Mouse (Mus musculus): ENCODE data around the gene Hsd17b12. TPM values are rescaled to one million over a fixed set of nuclear protein-coding genes. Genes with fewer than 3 reads are reported as not detected.

The Hsd17b12 gene
- polyA plus RNA-seq, 1 experiment from 2014 or later = 99.4 TPM

GRCm38 (mm10) chr2:94040391-94041125 lies 117.2 kb downstream of the Hsd17b12 start:
- WGBS = 97% methylated on average over 5 of the region's 5 CpGs
- Histone ChIP-seq H3K9ac (no peak overlapping the region), H3K4me2 (replicated peaks) (no peak overlapping the region), H3K4me3 (no peak overlapping the region), H3K27me3 (no peaks in the 10 kb centered on the region), H3K36me3 (0 out of 2 replicates have a peak, but pooled peaks cover 4% of the 10 kb centered on the region), H3K9me3 (replicated peaks) (no peaks in the 10 kb centered on the region), H3K4me1 (no peaks in the 10 kb centered on the region), H3K27ac (no peak overlapping the region)
- ATAC-seq (ENCODE audit: low FRiP score) = no peak

GRCm38 (mm10) chr2:94035428-94036331 lies 122.1 kb downstream of the Hsd17b12 start:
- no peaks in the 10 kb centered on the region for H3K9me3 ChIP-seq (replicated peaks)
- no peak overlapping the region for H3K4me3 ChIP-seq
- peaks cover 17% of the 10 kb centered on the region for H3K36me3 ChIP-seq
- WGBS = 71% methylated on average over 9 of the region's 9 CpGs
- H3K27ac ChIP-seq = no peak overlapping the region
- no peaks in the 10 kb centered on the region for H3K27me3 ChIP-seq
- H3K4me2 ChIP-seq (replicated peaks) = no peak overlapping the region
- ATAC-seq (ENCODE audit: low FRiP score) = peak; percentile 64
- no peak overlapping the region for H3K9ac ChIP-seq
- no peaks in the 10 kb centered on the region for H3K4me1 ChIP-seq

- no peak overlapping the region for H3K4me2 ChIP-seq (replicated peaks)
- no peak overlapping the region for H3K4me3 ChIP-seq
- H3K9ac ChIP-seq = no peak overlapping the region
- H3K27ac ChIP-seq = no peak overlapping the region
- peaks cover 17% of the 10 kb centered on the region for H3K36me3 ChIP-seq
- no peak for ATAC-seq (ENCODE audit: low FRiP score)
- H3K9me3 ChIP-seq (replicated peaks) = no peaks in the 10 kb centered on the region
- no peaks in the 10 kb centered on the region for H3K4me1 ChIP-seq
- H3K27me3 ChIP-seq = no peaks in the 10 kb centered on the region
These were observed 127.2 kb downstream of the Hsd17b12 start for GRCm38 (mm10) chr2:94030602-94031001.

- Histone ChIP-seq H3K27me3 (no peaks in the 10 kb centered on the region), H3K4me3 (no peak overlapping the region), H3K4me2 (replicated peaks) (no peak overlapping the region), H3K9ac (no peak overlapping the region), H3K36me3 (no peaks in the 10 kb centered on the region), H3K4me1 (no peaks in the 10 kb centered on the region), H3K9me3 (replicated peaks) (no peaks in the 10 kb centered on the region), H3K27ac (no peak overlapping the region)
- no peak for ATAC-seq (ENCODE audit: low FRiP score)
- WGBS = 68% methylated on average over 6 of the region's 6 CpGs
These were observed 133.1 kb downstream of the Hsd17b12 start for GRCm38 (mm10) chr2:94024637-94025036.

GRCm38 (mm10) chr2:94010335-94011291 lies 147.2 kb downstream of the Hsd17b12 start, which contains the start of gene Alkbh3:
TSS of gene Alkbh3 (minus strand) at chr2:94010807.
- ATAC-seq (ENCODE audit: low FRiP score) = peak; percentile 99
- 6% methylated on average over 47 of the region's 47 CpGs for WGBS
- Histone ChIP-seq H3K27me3 (no peaks in the 10 kb centered on the region), H3K27ac (peak within 1 kb of the TSS; percentile 32; the same call in 1 of the 2 replicates), H3K4me2 (replicated peaks) (peak within 1 kb of the TSS; percentile 79), H3K4me3 (peak within 1 kb of the TSS; percentile 86), H3K4me1 (peaks cover 10% of the 10 kb centered on the region), H3K9ac (peak within 1 kb of the TSS; percentile 85), H3K36me3 (peaks cover 26% of the 10 kb centered on the region), H3K9me3 (replicated peaks) (peaks cover 3% of the 10 kb centered on the region; the same call in 1 of the 2 replicates)

- 6% methylated on average over 2 of the region's 2 CpGs for WGBS
- Histone ChIP-seq H3K4me3 (no peak overlapping the region), H3K27ac (no peak overlapping the region), H3K9me3 (replicated peaks) (no peaks in the 10 kb centered on the region), H3K4me1 (no peaks in the 10 kb centered on the region), H3K36me3 (peaks cover 76% of the 10 kb centered on the region), H3K4me2 (replicated peaks) (no peak overlapping the region), H3K27me3 (no peaks in the 10 kb centered on the region), H3K9ac (no peak overlapping the region)
- ATAC-seq (ENCODE audit: low FRiP score) = peak; percentile 67; the same call in 1 of the 2 replicates
These were observed 155.4 kb downstream of the Hsd17b12 start for GRCm38 (mm10) chr2:94002331-94002730.

- H3K27ac ChIP-seq = no peak overlapping the region
- no peaks in the 10 kb centered on the region for H3K9me3 ChIP-seq (replicated peaks)
- no peak overlapping the region for H3K9ac ChIP-seq
- no peak overlapping the region for H3K4me3 ChIP-seq
- H3K4me2 ChIP-seq (replicated peaks) = no peak overlapping the region
- H3K36me3 ChIP-seq = peaks cover 76% of the 10 kb centered on the region
- no peaks in the 10 kb centered on the region for H3K27me3 ChIP-seq
- no peaks in the 10 kb centered on the region for H3K4me1 ChIP-seq
- WGBS = 83% methylated on average over 4 of the region's 4 CpGs
- ATAC-seq (ENCODE audit: low FRiP score) = no peak
These were observed 155.8 kb downstream of the Hsd17b12 start for GRCm38 (mm10) chr2:94001918-94002317.

- Histone ChIP-seq H3K4me2 (replicated peaks) (no peak overlapping the region), H3K27ac (no peak overlapping the region), H3K9me3 (replicated peaks) (no peaks in the 10 kb centered on the region), H3K9ac (no peak overlapping the region), H3K36me3 (peaks cover 76% of the 10 kb centered on the region), H3K4me1 (no peaks in the 10 kb centered on the region), H3K27me3 (no peaks in the 10 kb centered on the region), H3K4me3 (no peak overlapping the region)
- ATAC-seq (ENCODE audit: low FRiP score) = no peak
- 91% methylated on average over 6 of the region's 6 CpGs for WGBS
These were observed 156.4 kb downstream of the Hsd17b12 start for GRCm38 (mm10) chr2:94001411-94001810.

- Histone ChIP-seq H3K4me3 (no peak within 1 kb of the TSS), H3K36me3 (peaks cover 84% of the 10 kb centered on the region), H3K4me1 (peaks cover 10% of the 10 kb centered on the region; the same call in 1 of the 2 replicates)
These were observed 161.5 kb downstream of the Hsd17b12 start, which contains the start of gene Gm27027 for GRCm38 (mm10) chr2:93996254-93996653. TSS of gene Gm27027 (minus strand) at chr2:93996354.

GRCm38 (mm10) chr2:93992810-93993209 lies 165.0 kb downstream of the Hsd17b12 start:
- no peak overlapping the region for H3K4me3 ChIP-seq
- H3K9me3 ChIP-seq (replicated peaks) = no peaks in the 10 kb centered on the region
- H3K36me3 ChIP-seq = peaks cover 93% of the 10 kb centered on the region
- WGBS = 56% methylated on average over 3 of the region's 3 CpGs
- no peak overlapping the region for H3K9ac ChIP-seq
- ATAC-seq (ENCODE audit: low FRiP score) = no peak
- peaks cover 10% of the 10 kb centered on the region; the same call in 1 of the 2 replicates for H3K4me1 ChIP-seq
- no peak overlapping the region for H3K27ac ChIP-seq
- H3K4me2 ChIP-seq (replicated peaks) = no peak overlapping the region
- H3K27me3 ChIP-seq = no peaks in the 10 kb centered on the region

More at GRCm38 (mm10) chr2:93996254-93996653, 161.5 kb downstream of the Hsd17b12 start, which contains the start of gene Gm27027:
- H3K27ac ChIP-seq = no peak within 1 kb of the TSS
- no peaks in the 10 kb centered on the region for H3K27me3 ChIP-seq
- H3K9me3 ChIP-seq (replicated peaks) = no peaks in the 10 kb centered on the region
- no peak within 1 kb of the TSS for H3K9ac ChIP-seq
- H3K4me2 ChIP-seq (replicated peaks) = no peak within 1 kb of the TSS
- no peak for ATAC-seq (ENCODE audit: low FRiP score)
- WGBS = 96% methylated on average over 6 of the region's 6 CpGs

GRCm38 (mm10) chr2:93992259-93992658 lies 165.5 kb downstream of the Hsd17b12 start:
- peaks cover 93% of the 10 kb centered on the region for H3K36me3 ChIP-seq
- ATAC-seq (ENCODE audit: low FRiP score) = no peak

More at GRCm38 (mm10) chr2:93992259-93992658, 165.5 kb downstream of the Hsd17b12 start:
- 49% methylated on average over 5 of the region's 5 CpGs for WGBS
- Histone ChIP-seq H3K27ac (no peak overlapping the region), H3K27me3 (no peaks in the 10 kb centered on the region), H3K4me2 (replicated peaks) (no peak overlapping the region), H3K4me1 (peaks cover 10% of the 10 kb centered on the region; the same call in 1 of the 2 replicates), H3K9me3 (replicated peaks) (no peaks in the 10 kb centered on the region), H3K9ac (no peak overlapping the region), H3K4me3 (no peak overlapping the region)
